Mouse (Mus musculus) ES-Bruce4 (cell line): ENCODE data around the gene Dcaf4.

Experiments
- CTCF ChIP-seq: IDR thresholded peaks from one replicate; pipeline ENCODE4 v1.8.1; 2011; ENCODE audit warnings: low read depth, low read length
- EP300 ChIP-seq: IDR thresholded peaks from 2 replicates; pipeline ENCODE4 v1.6.1; 2011; ENCODE audit warnings: low read depth, low read length; ENCODE audit not compliant: insufficient read depth
- POLR2A ChIP-seq: IDR thresholded peaks from one replicate; pipeline ENCODE4 v1.8.1; 2011; ENCODE audit warnings: low read length; ENCODE audit not compliant: insufficient read depth

GRCm38 (mm10) chr12:83514216-83514615 is 6.0 kb upstream of the Dcaf4 start:
- TF ChIP-seq POLR2A (no peak), EP300 (no peak), CTCF (no peak)
